Mouse (Mus musculus): ENCODE results near the gene Csrp1. TPM values are rescaled to one million over a fixed set of nuclear protein-coding genes. Genes with fewer than 3 reads are reported as not detected.
A peak's percentile ranks its signal among the peaks of the same experiment; 100 is the strongest.

Gene Csrp1
- total and polyA plus RNA-seq, 3 experiments = 0.05 to 0.38 TPM; not detected in 1

GRCm38 (mm10) chr1:135767324-135767890 is 47.5 kb downstream of the Csrp1 start:
- H3K9me3 ChIP-seq (replicated peaks) = no peaks in the 10 kb centered on the region; the same call in 1 of the 2 replicates
- H3K4me3 ChIP-seq (ENCODE audit: low read depth, low read length) = peak overlapping the region; percentile 72
- H3K27me3 ChIP-seq (ENCODE audit: insufficient read depth, low read length) = peaks cover 25% of the 10 kb centered on the region
- TF ChIP-seq CTCF (IDR thresholded peaks at IDR 0.05; ENCODE audit: low read depth, low read length) (no peak), TAL1 (conservative IDR thresholded peaks at IDR 0.05; ENCODE audit: low read depth, low read length) (no peak), GATA1 (IDR thresholded peaks at IDR 0.05; ENCODE audit: borderline replicate concordance, low read length) (no peak), POLR2AphosphoS5 (IDR thresholded peaks at IDR 0.05; ENCODE audit: insufficient replicate concordance, low read depth, low read length) (no peak)
- peaks cover 3% of the 10 kb centered on the region for H3K36me3 ChIP-seq (replicated peaks)
- DNase-seq (ENCODE audit: low spot score) (no peak), ATAC-seq (ENCODE audit: extremely low read depth, insufficient number of reproducible peaks, low FRiP score, poor library complexity, severe bottlenecking) (no peak)
- peaks cover 32% of the 10 kb centered on the region for H3K4me1 ChIP-seq (ENCODE audit: insufficient read depth, low read depth, low read length)

- peaks cover 25% of the 10 kb centered on the region for H3K27me3 ChIP-seq (ENCODE audit: insufficient read depth, low read length)
- TF ChIP-seq GATA1 (IDR thresholded peaks at IDR 0.05; ENCODE audit: borderline replicate concordance, low read length) = no peak
- no peak for TF ChIP-seq GATA2 (IDR thresholded peaks at IDR 0.05; ENCODE audit: borderline replicate concordance, low read depth, low read length)
- no peak for TF ChIP-seq POLR2AphosphoS5 (IDR thresholded peaks at IDR 0.05; ENCODE audit: insufficient replicate concordance, low read depth, low read length)
- TF ChIP-seq TAL1 (conservative IDR thresholded peaks at IDR 0.05; ENCODE audit: low read depth, low read length) = no peak
- no peak for TF ChIP-seq CTCF (IDR thresholded peaks at IDR 0.05; ENCODE audit: low read depth, low read length)
- H3K9me3 ChIP-seq (replicated peaks) = no peaks in the 10 kb centered on the region; the same call in 1 of the 2 replicates
- peaks cover 3% of the 10 kb centered on the region for H3K36me3 ChIP-seq (replicated peaks)
- H3K4me3 ChIP-seq (ENCODE audit: low read depth, low read length) = peak overlapping the region; percentile 31; the same call in 1 of the 2 replicates
- peaks cover 32% of the 10 kb centered on the region for H3K4me1 ChIP-seq (ENCODE audit: insufficient read depth, low read depth, low read length)
- DNase-seq (ENCODE audit: low spot score) (no peak), ATAC-seq (ENCODE audit: extremely low read depth, insufficient number of reproducible peaks, low FRiP score, poor library complexity, severe bottlenecking) (no peak)
Measured at GRCm38 (mm10) chr1:135768400-135768799, 48.5 kb downstream of the Csrp1 start.

- H3K36me3 ChIP-seq (replicated peaks) = peaks cover 3% of the 10 kb centered on the region
- peaks cover 26% of the 10 kb centered on the region for H3K4me1 ChIP-seq (ENCODE audit: insufficient read depth, low read depth, low read length)
- H3K27me3 ChIP-seq (ENCODE audit: insufficient read depth, low read length) = peaks cover 26% of the 10 kb centered on the region
- DNase-seq (ENCODE audit: low spot score) (no peak), ATAC-seq (ENCODE audit: extremely low read depth, insufficient number of reproducible peaks, low FRiP score, poor library complexity, severe bottlenecking) (no peak)
- H3K4me3 ChIP-seq (ENCODE audit: low read depth, low read length) = no peak overlapping the region
- TF ChIP-seq GATA1 (IDR thresholded peaks at IDR 0.05; ENCODE audit: borderline replicate concordance, low read length) (no peak), TAL1 (conservative IDR thresholded peaks at IDR 0.05; ENCODE audit: low read depth, low read length) (no peak), POLR2AphosphoS5 (IDR thresholded peaks at IDR 0.05; ENCODE audit: insufficient replicate concordance, low read depth, low read length) (no peak), GATA2 (IDR thresholded peaks at IDR 0.05; ENCODE audit: borderline replicate concordance, low read depth, low read length) (no peak), CTCF (IDR thresholded peaks at IDR 0.05; ENCODE audit: low read depth, low read length) (no peak)
- no peaks in the 10 kb centered on the region; the same call in 1 of the 2 replicates for H3K9me3 ChIP-seq (replicated peaks)
Measured at GRCm38 (mm10) chr1:135770237-135770636, 50.4 kb downstream of the Csrp1 start.

GRCm38 (mm10) chr1:135770896-135771572 is 51.2 kb downstream of the Csrp1 start:
- peak overlapping the region; percentile 22; the same call in 1 of the 2 replicates for H3K4me3 ChIP-seq (ENCODE audit: low read depth, low read length)
- no peaks in the 10 kb centered on the region; the same call in 1 of the 2 replicates for H3K9me3 ChIP-seq (replicated peaks)
- DNase-seq (ENCODE audit: low spot score) (no peak), ATAC-seq (ENCODE audit: extremely low read depth, insufficient number of reproducible peaks, low FRiP score, poor library complexity, severe bottlenecking) (no peak)
- peaks cover 23% of the 10 kb centered on the region for H3K27me3 ChIP-seq (ENCODE audit: insufficient read depth, low read length)
- TF ChIP-seq POLR2AphosphoS5 (IDR thresholded peaks at IDR 0.05; ENCODE audit: insufficient replicate concordance, low read depth, low read length) (no peak), GATA1 (IDR thresholded peaks at IDR 0.05; ENCODE audit: borderline replicate concordance, low read length) (no peak), CTCF (IDR thresholded peaks at IDR 0.05; ENCODE audit: low read depth, low read length) (no peak), TAL1 (conservative IDR thresholded peaks at IDR 0.05; ENCODE audit: low read depth, low read length) (no peak), GATA2 (IDR thresholded peaks at IDR 0.05; ENCODE audit: borderline replicate concordance, low read depth, low read length) (no peak)
- H3K4me1 ChIP-seq (ENCODE audit: insufficient read depth, low read depth, low read length) = peaks cover 18% of the 10 kb centered on the region
- H3K36me3 ChIP-seq (replicated peaks) = peaks cover 3% of the 10 kb centered on the region

GRCm38 (mm10) chr1:135771573-135771970 is 51.7 kb downstream of the Csrp1 start:
- H3K4me3 ChIP-seq (ENCODE audit: low read depth, low read length) = no peak overlapping the region
- H3K27me3 ChIP-seq (ENCODE audit: insufficient read depth, low read length) = peaks cover 20% of the 10 kb centered on the region
- H3K4me1 ChIP-seq (ENCODE audit: insufficient read depth, low read depth, low read length) = peaks cover 13% of the 10 kb centered on the region
- H3K36me3 ChIP-seq (replicated peaks) = peaks cover 3% of the 10 kb centered on the region
- DNase-seq (ENCODE audit: low spot score) = no peak
- no peak for ATAC-seq (ENCODE audit: extremely low read depth, insufficient number of reproducible peaks, low FRiP score, poor library complexity, severe bottlenecking)
- no peak for TF ChIP-seq POLR2AphosphoS5 (IDR thresholded peaks at IDR 0.05; ENCODE audit: insufficient replicate concordance, low read depth, low read length)
- TF ChIP-seq CTCF (IDR thresholded peaks at IDR 0.05; ENCODE audit: low read depth, low read length) = no peak
- no peak for TF ChIP-seq GATA2 (IDR thresholded peaks at IDR 0.05; ENCODE audit: borderline replicate concordance, low read depth, low read length)
- no peaks in the 10 kb centered on the region for H3K9me3 ChIP-seq (replicated peaks)

- Histone ChIP-seq H3K27me3 (ENCODE audit: insufficient read depth, low read length) (peaks cover 34% of the 10 kb centered on the region), H3K4me1 (ENCODE audit: insufficient read depth, low read depth, low read length) (peaks cover 18% of the 10 kb centered on the region), H3K9me3 (replicated peaks) (no peaks in the 10 kb centered on the region), H3K4me3 (ENCODE audit: low read depth, low read length) (no peak overlapping the region), H3K36me3 (replicated peaks) (no peaks in the 10 kb centered on the region)
- DNase-seq (ENCODE audit: low spot score) = no peak
- no peak for TF ChIP-seq TAL1 (conservative IDR thresholded peaks at IDR 0.05; ENCODE audit: low read depth, low read length)
- no peak for TF ChIP-seq GATA2 (IDR thresholded peaks at IDR 0.05; ENCODE audit: borderline replicate concordance, low read depth, low read length)
- no peak for TF ChIP-seq POLR2AphosphoS5 (IDR thresholded peaks at IDR 0.05; ENCODE audit: insufficient replicate concordance, low read depth, low read length)
- TF ChIP-seq CTCF (IDR thresholded peaks at IDR 0.05; ENCODE audit: low read depth, low read length) = no peak
- TF ChIP-seq GATA1 (IDR thresholded peaks at IDR 0.05; ENCODE audit: borderline replicate concordance, low read length) = no peak
- no peak for ATAC-seq (ENCODE audit: extremely low read depth, insufficient number of reproducible peaks, low FRiP score, poor library complexity, severe bottlenecking)
Measured at GRCm38 (mm10) chr1:135776596-135776995, 56.7 kb downstream of the Csrp1 start.
